Mouse (Mus musculus): ENCODE data around the gene Dnah8. TPM values are rescaled to one million over a fixed set of nuclear protein-coding genes. Genes with fewer than 3 reads are reported as not detected.
A peak's percentile ranks its signal among the peaks of the same experiment; 100 is the strongest.
"Not testable (repeated sequence)": the region's sequence is repeated elsewhere in the genome, so short reads cannot be mapped to it uniquely, and the experiment has no call there.

The Dnah8 gene
- total RNA-seq, 2 experiments from 2014 or later, result 0.02 to 0.19 TPM

DNA sequence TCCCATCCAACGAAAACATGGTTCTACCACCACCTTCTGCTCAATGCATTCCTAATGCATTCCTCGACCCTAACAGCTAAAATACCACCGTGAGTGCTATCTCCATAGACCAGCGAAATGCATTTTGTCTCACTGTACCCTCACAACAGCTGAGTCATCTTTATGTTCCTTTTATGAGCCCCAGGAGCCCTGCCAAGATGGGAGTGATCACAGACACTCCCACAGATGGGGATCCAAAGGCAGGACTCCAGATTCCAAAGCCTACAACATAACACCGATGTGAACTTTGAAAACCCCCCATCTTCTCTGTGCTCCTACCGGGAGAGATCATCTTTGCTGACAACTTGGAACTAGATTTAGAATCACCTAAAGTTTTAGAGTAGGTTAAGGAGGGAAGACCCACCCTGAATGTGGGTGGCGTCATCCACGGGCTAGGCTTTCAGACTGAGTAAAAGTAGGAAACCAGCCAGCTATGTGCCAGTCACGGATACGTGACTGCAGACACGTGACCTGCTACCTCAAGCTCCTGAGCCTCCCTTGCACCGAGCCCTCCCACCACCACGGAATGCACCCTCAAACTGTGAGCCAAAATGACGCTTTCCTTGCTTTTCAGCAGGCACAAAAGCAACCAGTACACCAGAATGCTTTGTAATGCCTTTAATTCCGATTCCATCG, 14.7 kb upstream of the Dnah8 start:
- DNase-seq (ENCODE audit: low spot score), result peak; percentile 41

DNA sequence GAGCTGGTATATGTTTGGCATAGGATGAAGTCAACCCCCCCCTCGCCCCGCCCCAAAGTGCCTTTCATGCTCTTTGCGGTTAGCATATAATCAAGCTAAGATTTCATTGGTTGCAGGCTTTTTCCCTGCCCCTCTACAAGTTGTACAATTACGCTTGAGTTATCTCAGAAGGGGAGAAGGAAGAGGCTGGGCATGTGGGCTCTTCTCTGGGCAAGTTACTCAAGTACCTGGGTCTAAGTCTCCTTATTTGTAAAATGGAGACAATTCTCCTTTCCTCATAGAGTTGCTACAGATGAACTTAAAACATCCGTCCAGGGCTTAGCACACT, 14.2 kb upstream of the Dnah8 start:
- no peak for DNase-seq (ENCODE audit: low spot score)

DNA sequence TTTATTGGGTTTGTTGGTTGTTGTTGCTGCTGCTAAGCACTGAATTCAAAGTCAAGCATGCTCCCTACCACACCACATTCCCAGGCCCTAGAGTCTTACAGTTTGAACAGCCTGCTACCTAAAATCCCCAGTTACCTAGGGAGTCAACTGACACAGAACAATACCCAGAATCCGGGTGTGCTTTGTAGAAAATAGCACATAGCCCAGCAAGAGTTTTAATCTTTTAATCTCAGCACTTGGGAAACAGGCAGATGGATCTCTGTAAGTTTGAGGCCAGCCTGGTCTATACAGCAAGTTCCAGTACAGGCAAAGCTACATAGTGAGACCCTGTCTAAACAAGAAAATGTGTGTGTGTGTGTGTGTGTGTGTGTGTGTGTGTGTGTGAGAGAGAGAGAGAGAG, 13.4 kb upstream of the Dnah8 start:
- DNase-seq (ENCODE audit: low spot score), result no peak

DNA sequence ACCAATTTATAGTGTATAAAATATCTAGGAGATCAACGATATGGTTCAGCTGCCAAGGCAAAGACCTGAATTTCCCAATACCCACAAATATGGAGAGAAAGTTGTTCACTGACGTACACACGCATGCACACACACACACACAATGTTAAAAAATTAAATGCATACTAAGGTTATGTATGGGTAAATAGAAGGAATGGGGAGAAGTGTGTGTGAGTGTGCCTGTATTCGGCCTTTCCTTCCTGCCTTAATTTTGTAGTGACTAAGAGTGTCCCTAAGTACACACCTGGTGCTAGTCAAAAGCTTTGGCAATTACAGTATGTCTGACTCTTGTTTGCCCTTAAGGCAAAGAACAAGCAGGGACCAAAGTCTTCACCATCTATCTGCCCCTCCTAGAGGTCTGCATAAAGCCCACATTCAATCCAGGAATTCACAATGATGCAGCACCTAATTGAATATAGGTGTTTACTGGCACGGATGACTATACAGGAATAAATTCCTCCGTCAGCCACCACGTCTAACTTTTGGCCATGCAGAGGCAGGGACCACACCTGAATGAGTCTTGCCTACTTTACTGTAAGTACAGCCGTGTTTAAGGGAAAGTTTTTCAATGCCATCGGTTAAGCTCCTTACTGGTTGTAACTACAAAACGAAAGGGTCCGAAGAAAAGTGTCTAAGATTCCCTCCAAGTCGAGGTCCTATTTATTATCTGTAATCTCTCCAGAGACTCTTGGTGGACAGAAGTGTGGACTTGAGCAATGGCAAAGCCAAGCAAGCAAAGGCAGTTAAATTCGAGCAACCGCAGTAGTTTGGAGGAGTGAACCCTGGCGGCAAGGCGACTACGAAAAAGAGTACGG, 12.7 kb upstream of the Dnah8 start:
- DNase-seq (ENCODE audit: low spot score), result no peak

DNA sequence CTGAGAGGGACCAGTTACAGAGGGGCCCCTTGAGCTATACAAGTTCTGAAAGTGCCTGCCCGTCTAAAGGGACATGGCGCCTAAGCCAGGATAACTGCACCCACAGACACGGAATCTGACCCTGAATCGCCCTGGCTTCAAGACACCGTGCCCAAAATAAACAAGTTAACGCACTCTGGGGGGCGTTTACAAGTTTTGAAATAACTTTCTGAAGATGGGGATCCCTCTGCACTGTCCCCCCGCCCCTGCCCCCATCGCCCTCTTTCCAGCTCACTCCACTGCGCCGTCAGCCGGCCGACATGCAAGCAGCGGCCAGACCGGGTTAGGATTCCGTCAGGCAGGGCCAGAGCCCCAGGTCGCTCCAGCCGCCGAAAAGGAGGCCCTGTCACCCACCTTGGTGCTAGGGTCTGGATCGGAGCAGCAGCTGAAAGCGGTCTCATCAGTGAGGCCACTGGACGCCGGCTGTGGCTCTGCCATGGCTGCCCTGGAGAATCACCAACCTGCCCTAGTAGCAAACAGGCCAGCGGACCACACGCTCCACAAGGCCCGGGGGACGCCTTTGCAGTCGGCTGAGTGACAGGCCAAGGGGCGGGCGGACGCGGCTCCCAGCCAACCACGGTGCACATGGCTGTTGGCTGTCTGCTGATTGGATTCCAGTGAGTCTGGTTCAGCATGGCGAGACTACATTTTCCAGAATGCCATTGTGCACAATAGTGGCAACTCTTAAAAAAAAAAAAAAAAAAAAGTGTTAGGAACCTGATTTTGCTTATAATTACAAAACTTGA, 11.9 kb upstream of the Dnah8 start:
- peak; percentile 100 for DNase-seq (ENCODE audit: low spot score)

DNA sequence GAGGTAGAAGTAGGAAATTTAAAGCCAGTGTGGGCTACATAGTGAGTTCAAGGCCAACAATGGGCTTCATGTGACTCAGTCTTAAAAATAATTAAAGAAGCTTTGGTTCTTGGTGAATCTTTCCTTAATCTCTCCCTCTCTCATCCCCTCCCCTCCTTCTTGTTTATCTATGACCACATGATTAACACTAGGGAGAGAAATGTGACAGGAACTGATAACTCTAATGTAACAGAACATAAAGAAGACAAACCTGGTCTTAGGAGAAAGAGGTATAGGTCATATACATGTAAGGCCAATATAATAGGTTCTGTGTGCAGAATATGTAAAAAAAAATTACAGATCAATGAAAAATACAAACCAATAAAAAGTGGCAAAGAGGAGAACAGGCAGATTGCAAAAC, 10.8 kb upstream of the Dnah8 start:
- no peak for DNase-seq (ENCODE audit: low spot score)

DNA sequence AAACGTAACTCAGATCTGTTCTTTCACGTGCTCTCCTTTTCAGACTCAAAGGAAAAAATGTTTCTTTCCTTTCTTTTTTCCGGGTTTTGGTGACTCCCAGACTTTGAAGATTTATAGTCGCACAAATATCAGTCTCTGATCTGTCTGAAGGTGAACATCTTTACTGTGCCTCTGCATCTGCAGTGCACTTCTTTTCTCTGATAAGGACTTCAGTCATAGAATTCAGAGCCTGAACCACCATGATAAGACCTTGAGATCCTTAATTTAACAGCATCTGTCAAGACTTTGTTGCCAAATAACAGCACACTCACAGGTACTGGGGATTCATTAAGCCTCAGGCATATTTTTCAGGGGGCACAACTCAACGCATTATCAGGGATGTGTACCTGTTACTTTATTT, 8.0 kb upstream of the Dnah8 start:
- DNase-seq (ENCODE audit: low spot score), result no peak

DNA sequence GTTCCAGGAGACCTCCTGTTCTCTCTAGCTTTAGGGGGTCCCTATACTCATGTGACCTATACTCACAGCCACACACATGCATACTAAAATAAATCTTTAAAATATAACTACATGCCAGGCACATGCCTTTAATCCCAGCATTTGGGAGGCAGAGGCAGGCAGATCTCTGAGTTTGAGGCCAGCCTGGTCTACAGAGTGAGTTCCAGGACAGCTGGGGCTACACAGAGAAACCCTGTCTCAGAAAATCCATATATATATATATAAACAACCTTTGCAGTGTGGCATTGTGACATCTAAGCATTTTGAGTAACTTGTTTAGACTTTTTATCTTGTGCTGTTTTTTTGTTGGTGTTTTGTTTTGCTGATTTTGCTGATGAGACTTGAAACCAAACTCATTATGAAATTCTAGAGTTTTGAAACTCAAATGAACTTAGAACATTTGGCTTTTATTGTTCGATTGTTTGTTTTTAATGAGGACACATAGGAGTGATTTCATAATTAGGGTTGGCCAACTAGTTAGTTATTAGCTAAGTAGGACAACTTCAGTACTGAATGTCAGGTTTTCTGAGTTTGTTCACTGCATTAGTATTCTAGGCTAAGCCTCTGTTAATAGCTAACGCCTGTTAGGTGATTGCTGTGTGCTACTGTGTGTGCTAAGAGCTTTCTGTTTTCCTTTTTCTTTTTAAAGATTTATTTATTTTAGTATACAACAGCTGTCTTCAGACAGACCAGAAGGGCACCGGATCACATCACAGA, 5.8 kb upstream of the Dnah8 start:
- DNase-seq (ENCODE audit: low spot score), result no peak

DNA sequence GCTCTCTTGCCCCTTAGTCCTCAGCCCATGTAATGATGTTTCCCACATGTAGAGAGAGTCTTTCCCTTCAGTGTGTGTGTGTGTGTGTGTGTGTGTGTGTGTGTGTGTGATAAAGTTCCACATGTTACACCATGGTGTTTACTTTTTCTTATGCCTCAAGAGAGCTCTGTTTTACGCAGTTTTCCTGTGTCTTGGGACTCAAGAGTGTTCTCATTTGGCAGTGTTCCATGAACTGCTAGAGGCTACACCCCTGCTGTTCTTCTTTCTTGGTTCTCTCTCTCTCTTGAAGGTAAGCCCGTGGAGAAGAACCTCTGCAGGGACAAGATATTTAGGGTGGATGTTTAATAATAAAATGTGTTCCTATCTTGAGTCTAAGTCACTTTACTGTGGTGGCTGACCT, 5.0 kb upstream of the Dnah8 start:
- DNase-seq (ENCODE audit: low spot score), result no peak

DNA sequence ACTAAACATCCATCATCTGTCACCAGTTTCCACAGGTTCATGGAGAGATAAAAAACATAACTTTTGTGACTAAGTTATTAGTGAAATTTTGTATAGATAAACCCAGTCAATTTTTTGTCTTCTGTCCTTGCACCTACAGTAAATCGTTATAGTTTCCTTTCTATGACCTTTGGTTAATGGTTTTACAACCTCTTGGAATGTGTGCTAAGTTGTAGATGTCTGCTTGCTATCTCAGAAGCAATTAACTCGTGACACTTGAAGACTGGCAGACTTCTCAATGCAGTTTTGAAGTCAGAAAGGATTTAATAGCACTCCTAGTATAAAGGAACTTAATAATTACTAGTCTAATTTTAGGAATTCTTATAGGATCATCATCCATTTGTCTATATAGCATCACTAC, 3.6 kb upstream of the Dnah8 start:
- no peak for DNase-seq (ENCODE audit: low spot score)

DNA sequence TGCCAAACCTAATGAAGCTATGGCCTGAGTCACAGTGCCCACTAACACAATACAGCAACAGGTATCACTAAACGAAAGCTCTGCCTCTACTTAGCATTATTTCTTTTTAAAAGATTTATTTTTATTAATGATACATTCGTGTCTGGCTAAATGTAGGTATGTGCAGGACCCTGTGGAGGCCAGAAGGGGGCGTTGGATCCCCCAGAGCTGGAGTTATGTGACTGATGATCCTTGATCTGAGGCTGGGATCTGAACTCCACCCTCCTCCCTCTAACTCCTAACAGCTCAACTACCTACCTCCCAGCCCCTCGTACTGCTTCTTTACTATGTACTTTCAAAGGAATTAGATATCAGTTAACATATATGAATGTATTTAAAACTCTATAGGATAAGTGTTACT, 2.7 kb upstream of the Dnah8 start:
- no peak for DNase-seq (ENCODE audit: low spot score)

DNA sequence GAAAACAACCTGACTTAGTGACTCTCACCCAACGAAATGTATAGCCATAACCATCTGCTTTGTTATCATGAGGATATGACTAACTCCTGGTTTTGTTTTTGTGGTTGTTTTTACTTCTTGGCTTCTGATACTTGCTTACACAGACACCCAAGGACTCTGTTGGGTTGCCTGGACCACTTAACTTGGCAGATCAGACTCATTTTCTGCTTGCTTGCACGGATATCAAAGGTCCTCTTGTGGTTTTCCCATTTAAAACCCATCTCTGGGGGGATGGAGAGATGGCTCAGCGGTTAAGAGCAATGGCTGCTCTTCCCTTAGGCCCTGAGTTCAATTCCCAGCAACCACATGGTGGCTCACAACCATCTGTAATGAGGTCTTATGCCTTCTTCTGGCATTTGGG, 954 bp upstream of the Dnah8 start:
- DNase-seq (ENCODE audit: low spot score), result no peak

DNA sequence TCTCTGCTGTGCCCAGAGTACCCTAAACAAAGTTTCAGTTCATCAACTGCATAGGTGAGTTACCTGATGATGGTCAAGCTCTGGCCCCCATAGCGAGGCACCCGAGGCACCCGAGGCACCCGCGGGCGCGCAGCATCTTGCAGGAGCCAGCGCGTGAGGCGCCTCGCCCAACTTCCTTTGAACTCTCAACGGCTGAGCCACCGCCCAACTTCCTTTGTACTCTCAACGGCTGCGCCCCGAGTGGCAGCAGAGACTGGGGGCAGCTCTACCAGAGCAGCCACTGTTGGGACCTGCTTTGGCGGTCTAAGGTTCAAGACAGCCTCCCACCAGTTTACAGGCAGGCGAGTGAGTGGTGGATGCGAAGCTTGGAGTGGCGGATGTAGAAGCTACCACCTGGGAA, 2.6 kb downstream of the Dnah8 start, which contains the start of gene Glo1:
TSS of gene Glo1 (minus strand) at position 153 of the 400 bp plus-strand sequence.
- DNase-seq (ENCODE audit: low spot score), result not testable (repeated sequence)

DNA sequence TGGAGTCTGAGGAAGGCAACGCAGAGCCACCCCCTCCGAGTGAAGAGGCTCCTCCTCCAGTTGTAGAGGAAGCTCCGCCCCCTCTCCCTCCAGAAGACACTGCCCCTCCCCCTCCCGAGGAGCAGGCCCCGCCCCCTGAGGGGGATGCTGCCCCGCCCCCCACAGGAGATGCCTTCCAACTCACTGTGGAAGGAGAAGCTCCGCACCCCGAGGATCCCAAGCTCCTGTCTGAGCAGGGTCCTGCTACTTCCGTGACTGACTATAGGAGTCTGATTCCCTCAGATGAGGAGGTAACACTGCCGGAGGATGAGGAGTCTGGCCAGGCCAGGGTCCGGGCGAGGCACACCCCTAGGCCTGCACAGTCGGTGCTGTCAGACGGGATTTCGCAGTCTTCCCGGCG, 11.2 kb downstream of the Dnah8 start:
- no peak for DNase-seq (ENCODE audit: low spot score)

DNA sequence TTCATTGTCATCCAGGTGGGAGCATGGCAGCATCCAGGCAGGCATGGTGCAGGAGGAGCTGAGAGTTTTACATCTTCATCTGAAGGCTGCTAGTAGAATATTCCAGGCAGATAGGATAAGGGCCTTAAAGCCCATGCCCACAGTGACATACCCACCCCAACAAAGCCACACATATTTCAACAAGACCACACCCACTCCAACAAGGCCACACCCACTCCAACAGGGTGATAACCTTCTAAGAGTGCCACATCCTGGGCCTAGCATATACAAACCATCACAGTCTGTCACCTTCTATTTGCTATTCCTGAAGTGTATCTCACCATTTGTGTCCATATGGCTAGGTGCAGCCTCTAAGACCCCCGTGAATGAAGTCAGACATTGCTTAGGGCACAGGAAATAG, 13.6 kb downstream of the Dnah8 start:
- no peak for DNase-seq (ENCODE audit: low spot score)

DNA sequence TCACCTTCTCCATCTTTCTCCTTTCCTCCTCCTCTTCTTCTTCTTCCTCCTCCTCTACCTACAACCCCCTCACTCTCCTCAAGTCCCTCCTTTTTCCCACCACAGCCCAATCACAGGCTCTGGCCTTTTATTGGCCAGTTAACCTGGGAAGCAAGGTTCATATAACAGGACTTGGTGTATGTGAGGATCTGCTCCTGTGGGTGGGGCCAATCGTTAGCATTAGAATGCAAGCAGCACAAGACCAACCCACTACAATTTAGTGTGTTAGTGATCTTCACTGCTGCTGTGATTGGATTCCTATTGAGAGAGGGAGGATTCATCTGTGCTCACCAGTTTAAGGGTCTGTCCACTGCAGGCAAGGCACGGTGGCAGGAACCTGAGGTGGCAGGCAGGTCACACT, 14.8 kb downstream of the Dnah8 start:
- no peak for DNase-seq (ENCODE audit: low spot score)

DNA sequence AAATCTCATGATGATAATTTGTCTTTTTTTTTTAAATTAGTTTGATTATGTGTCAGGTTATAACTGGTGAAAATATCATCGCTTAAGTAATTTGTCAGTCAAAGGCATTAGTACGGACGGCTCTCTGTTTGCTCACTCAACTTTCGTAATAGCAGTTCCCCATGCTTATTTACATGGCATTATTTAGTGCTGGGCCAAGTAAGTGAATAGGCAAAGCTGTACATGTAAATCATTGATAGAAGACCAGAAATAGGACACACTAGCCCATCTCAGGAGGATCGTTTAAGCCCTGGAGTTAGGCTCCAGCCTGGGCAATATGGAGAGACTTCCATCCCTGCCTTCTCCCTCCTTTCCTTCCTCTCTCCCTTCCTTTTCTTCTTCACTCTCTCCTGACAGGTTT, 16.7 kb downstream of the Dnah8 start:
- DNase-seq (ENCODE audit: low spot score), result no peak

DNA sequence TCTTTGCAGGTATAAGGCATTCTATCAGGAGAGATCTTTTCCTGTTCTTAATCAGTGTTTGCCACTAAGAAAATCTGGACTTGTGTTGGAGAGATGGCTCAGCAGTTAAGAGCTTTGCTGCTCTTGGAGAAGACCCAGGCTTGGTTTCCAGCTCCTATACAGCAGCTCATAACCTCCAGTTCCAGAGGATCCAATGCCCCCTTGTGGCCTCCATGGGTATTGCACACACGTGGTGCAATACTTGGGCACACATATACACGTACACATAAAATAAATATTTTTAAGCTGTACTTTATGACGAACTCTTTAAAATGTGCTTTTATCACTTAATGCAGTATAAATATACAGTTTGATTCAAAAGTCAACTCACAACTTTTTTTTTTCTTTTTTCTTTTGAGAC, 24.6 kb downstream of the Dnah8 start:
- DNase-seq (ENCODE audit: low spot score), result no peak

DNA sequence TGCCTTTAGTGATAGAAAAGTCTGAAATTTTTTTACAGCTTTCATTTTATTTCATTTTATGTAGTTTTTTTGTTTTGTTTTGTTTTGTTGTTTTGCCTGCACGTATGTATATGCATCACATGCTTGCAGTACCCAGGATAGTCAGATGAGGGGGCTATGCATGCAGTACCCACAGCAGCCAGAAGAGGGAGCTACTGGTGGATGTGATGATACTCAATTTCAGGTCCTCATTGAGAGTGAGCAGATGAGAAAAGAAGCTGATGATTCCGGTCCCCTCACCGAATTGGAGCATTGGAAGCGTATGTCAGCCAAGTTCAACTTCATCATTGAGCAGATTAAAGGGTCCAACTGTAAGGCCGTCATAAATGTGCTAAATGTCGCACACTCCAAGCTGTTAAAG, 28.9 kb downstream of the Dnah8 start:
- DNase-seq (ENCODE audit: low spot score), result no peak

DNA sequence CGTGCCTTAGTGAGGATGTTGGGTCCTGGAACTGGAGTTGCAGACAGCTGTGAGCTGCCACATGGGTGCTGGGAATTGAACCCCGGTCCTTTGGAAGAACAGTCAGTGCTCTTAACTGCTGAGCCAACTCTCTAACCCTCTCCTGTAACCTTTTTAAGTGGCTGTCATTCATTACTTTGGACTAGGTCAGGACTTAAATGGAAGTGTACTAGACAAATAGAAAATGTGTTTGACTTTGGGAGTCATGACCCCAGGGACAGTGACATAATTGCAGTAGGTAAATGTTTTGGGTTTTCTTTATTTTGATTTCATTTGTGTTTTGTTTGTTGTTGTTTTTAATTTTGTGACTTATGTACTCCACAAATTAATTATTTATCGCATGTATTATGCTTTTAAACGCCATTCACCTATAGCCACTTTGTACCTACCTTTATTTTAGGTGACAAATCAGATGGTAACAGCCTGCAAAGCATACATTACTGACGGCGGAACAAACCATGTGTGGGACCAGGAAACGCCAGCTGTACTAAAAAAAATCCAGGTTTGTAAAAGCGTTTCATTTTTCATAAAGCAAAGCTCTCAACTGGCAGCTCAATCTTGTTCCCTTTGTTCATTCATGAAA, 33.5 kb downstream of the Dnah8 start:
- no peak for DNase-seq (ENCODE audit: low spot score)

DNA sequence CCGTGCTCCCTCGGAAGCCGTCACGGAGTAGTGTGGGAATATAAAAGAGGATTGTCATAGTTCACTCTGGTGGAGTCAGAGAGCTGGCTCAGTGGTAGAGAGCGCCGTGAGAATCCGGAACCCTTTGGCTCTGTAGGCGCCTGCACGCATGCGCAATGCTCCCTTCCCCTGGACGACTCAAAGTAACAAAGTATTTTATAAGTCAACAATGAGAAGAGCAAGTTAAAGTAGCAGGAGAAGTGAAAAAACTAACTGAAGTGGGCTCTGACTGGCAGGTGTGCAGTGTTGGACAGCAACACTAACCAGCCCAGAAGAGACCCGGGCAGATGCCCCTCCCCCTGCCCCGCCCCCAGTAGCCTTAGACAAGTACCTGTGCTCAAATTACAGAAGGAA, 34.0 kb downstream of the Dnah8 start:
- DNase-seq (ENCODE audit: low spot score), result peak; percentile 14

Data from gastrocnemius, adult 18-20 months (tissue).